Mouse (Mus musculus): ENCODE measurements around the gene Entr1. TPM values are rescaled to one million over a fixed set of nuclear protein-coding genes. Genes with fewer than 3 reads are reported as not detected.

Entr1 gene
- 294 and 301 TPM in 2 replicates for polyA plus RNA-seq (2012; rRNA removed)

GRCm38 (mm10) chr2:26389154-26389690 is at the start of gene Entr1, which contains the start of gene Pmpca:
TSS of gene Entr1 (minus strand) at chr2:26389316.
TSS of gene Pmpca (plus strand) at chr2:26389339.

DNA sequence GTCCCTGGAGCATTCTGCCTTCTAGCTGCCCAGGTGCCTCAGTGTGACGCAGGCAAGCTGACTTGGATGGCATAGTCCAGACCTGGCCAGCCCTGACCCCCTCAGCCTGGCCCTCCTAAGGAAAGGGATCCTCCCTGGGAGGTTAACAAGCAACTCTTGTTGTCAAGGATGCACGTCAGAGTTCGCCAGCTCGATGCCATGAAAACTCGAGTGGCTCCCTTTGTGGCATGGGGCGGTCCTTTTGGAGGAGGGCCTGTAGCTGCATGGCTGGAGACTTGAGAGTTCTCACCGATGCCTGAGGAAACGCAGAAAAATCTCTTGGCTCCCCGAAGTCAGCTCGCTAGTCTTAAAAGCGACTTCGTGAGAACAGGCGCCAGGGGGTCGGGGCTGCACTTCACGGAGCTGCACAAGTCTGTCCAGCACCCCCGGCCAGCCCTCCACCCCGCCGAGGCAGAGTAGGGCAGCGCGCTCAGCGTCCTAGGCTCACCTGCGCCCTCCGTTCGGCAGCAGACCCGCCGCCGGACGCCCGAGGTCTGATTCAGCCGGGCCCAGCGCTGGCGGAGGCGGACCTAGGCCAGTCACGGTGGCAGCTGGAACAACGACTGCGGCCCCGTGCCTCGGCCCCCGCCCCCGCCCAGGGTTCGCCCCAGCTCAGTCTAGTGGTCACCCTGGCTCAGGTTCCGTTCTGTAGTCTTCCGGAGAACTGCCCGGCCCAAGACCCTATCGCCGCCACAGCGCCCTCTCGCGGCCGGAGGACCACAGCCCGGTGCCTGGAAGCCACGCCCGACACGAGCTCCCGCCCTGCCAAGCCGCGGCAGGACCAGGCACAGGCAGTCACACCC is 19.6 kb upstream of the Entr1 start, which contains the start of gene Inpp5e:
Gene Inpp5e, minus strand, starts transcription at position 689 of the 842 bp plus-strand sequence.

GRCm38 (mm10) chr2:26380131-26380771 is 8.9 kb downstream of the Entr1 start, which contains the start of gene Snapc4:
TSS of gene Snapc4 (minus strand) at chr2:26380653.

DNA sequence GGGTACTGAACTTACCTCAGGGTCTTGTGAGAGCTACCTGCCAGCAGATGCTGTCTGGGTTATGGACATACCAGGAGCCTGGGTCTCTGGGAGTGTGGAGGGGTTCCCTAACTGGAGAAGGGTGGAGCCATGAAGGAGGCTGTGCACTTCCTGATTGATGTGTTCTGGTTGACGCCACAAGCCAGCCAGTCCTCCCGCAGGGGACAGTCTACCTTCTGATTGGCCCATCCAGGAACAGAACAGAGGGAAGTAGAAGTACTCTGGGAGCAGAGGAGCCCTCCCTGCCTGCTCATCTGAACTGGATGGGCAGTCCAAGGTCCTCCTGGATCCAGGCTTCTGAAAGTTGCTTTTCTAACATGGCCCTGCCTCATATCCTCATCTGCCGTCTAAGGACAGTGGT is 28.3 kb downstream of the Entr1 start, which contains the start of gene Card9:
Gene Card9, minus strand, starts transcription at position 147 of the 400 bp plus-strand sequence.

GRCm38 (mm10) chr2:26351358-26352290 is 37.5 kb downstream of the Entr1 start, which contains the start of gene Dnlz:
TSS of gene Dnlz (minus strand) at chr2:26352110.

Other genes starting within 250 kb of the Entr1 start
- gene Lhx3, start 181.0 kb downstream of the Entr1 start, polyA plus RNA-seq (2012; rRNA removed) = 0.08 and 0.39 TPM in 2 replicates
- 18.2 and 19.5 TPM in 2 replicates for gene Qsox2, start 151.8 kb downstream of the Entr1 start, polyA plus RNA-seq (2012; rRNA removed)
- 1.4 and 1.7 TPM in 2 replicates for gene Ccdc187, start 94.8 kb downstream of the Entr1 start, polyA plus RNA-seq (2012; rRNA removed)
- gene Gpsm1, start 73.8 kb downstream of the Entr1 start, polyA plus RNA-seq (2012; rRNA removed) = 133 and 153 TPM in 2 replicates
- 28.5 and 28.7 TPM in 2 replicates for gene Dnlz, start 37.2 kb downstream of the Entr1 start, polyA plus RNA-seq (2012; rRNA removed)
- gene Card9, start 28.4 kb downstream of the Entr1 start, polyA plus RNA-seq (2012; rRNA removed) = 2.1 and 3.2 TPM in 2 replicates
- 57.9 and 63.3 TPM in 2 replicates for gene Snapc4, start 8.7 kb downstream of the Entr1 start, polyA plus RNA-seq (2012; rRNA removed)
- 123 and 126 TPM in 2 replicates for gene Pmpca, start within 50 bp of the Entr1 start, polyA plus RNA-seq (2012; rRNA removed)
- gene Inpp5e, start 19.9 kb upstream of the Entr1 start, polyA plus RNA-seq (2012; rRNA removed) = 34.4 and 35.6 TPM in 2 replicates
- 35.6 and 37.3 TPM in 2 replicates for gene Sec16a, start 55.9 kb upstream of the Entr1 start, polyA plus RNA-seq (2012; rRNA removed)
- 11.0 and 11.8 TPM in 2 replicates for gene Notch1, start 127.3 kb upstream of the Entr1 start, polyA plus RNA-seq (2012; rRNA removed)
- 131 and 140 TPM in 2 replicates for gene Egfl7, start 190.7 kb upstream of the Entr1 start, polyA plus RNA-seq (2012; rRNA removed)
- gene Gm20532, start 197.3 kb upstream of the Entr1 start, polyA plus RNA-seq (2012; rRNA removed) = not detected in 2 replicates
- gene Agpat2, start 215.1 kb upstream of the Entr1 start, polyA plus RNA-seq (2012; rRNA removed) = 4.8 and 6.1 TPM in 2 replicates
- gene Fam69b, start 239.1 kb upstream of the Entr1 start, polyA plus RNA-seq (2012; rRNA removed) = 123 and 131 TPM in 2 replicates

All from central nervous system, embryonic 18 days (tissue).